Mouse (Mus musculus) forebrain, embryonic 14.5 days (tissue): ENCODE measurements around the gene Cnot4. TPM values are rescaled to one million over a fixed set of nuclear protein-coding genes. Genes with fewer than 3 reads are reported as not detected.

Experiments
- ATAC-seq: fragments of 200-750 bp; cut with Nextera tagmentation; 2 replicates; pipeline ENCODE4 v1.8.0; 2017; ENCODE audit warnings: mild to moderate bottlenecking, moderate library complexity
- DNase-seq: peaks from one replicate; pipeline ENCODE4 v3.0.0-alpha.2; 2015; ENCODE audit warnings: low spot score
- H3K27ac ChIP-seq: fragments of 300-500 bp; sonication (generic); 2 replicates; pipeline ENCODE4 v1.5.1; 2014; ENCODE audit warnings: low read depth, mild to moderate bottlenecking, control low read depth, low read length, moderate library complexity
- H3K27me3 ChIP-seq: fragments of 300-500 bp; sonication (generic); replicated peaks from 2 replicates; pipeline ENCODE4 v1.6.1; 2014; ENCODE audit warnings: low read length, control low read depth, mixed read lengths; ENCODE audit not compliant: control insufficient read depth, insufficient read depth
- H3K36me3 ChIP-seq: fragments of 300-500 bp; sonication (generic); 2 replicates; pipeline ENCODE4 v1.6.1; 2014; ENCODE audit warnings: low read length, control low read depth; ENCODE audit not compliant: control insufficient read depth, insufficient read depth
- H3K4me1 ChIP-seq: fragments of 300-500 bp; sonication (generic); 2 replicates; pipeline ENCODE4 v1.6.1; 2014; ENCODE audit warnings: antibody characterized with exemption, low read length, control low read depth; ENCODE audit not compliant: control insufficient read depth, insufficient read depth
- H3K4me2 ChIP-seq: fragments of 300-500 bp; sonication (generic); 2 replicates; pipeline ENCODE4 v1.6.1; 2014; ENCODE audit warnings: mild to moderate bottlenecking, control low read depth, low read length
- H3K4me3 ChIP-seq: fragments of 300-500 bp; sonication (generic); 2 replicates; pipeline ENCODE4 v1.5.1; 2014; ENCODE audit warnings: low read depth, low read length, control low read depth
- H3K9ac ChIP-seq: fragments of 300-500 bp; sonication (generic); 2 replicates; pipeline ENCODE4 v1.6.1; 2014; ENCODE audit warnings: mild to moderate bottlenecking, low read length, control low read depth, moderate library complexity
- H3K9me3 ChIP-seq: fragments of 300-500 bp; sonication (generic); replicated peaks from 2 replicates; pipeline ENCODE4 v1.6.1; 2016; ENCODE audit warnings: low read length, control low read depth, mixed read lengths; ENCODE audit not compliant: control insufficient read depth
- WGBS: fragments of 180-500 bp; shearing (Covaris S2); extraction: QIAGEN DNeasy Blood & Tissue Kit; methylation state at CpG from one replicate; pipeline ENCODE4 v1.1.7; 2014; 5-methylcytosine and 5-hydroxymethylcytosine counted together
- polyA plus RNA-seq: library from polyadenylated mRNA; unstranded; fragments of >200 nt; fragmentation: Nextera tagmentation; extraction: Ambion mirVana; gene quantifications from 2 replicates; pipeline ENCODE4 v1.2.1, GENCODE M21; 2014

Cnot4 gene
- polyA plus RNA-seq, 1 experiment from 2014 or later, result 33.3 TPM

GRCm38 (mm10) chr6:35084927-35085326 lies 48.6 kb downstream of the Cnot4 start:
- H3K4me3 ChIP-seq, result no peak overlapping the region
- H3K9ac ChIP-seq, result no peak overlapping the region
- H3K27me3 ChIP-seq, result no peaks in the 10 kb centered on the region
- WGBS, result 97% methylated on average over 3 of the region's 3 CpGs
- no peaks in the 10 kb centered on the region for H3K4me1 ChIP-seq
- ATAC-seq, result no peak
- no peak overlapping the region for H3K4me2 ChIP-seq
- H3K27ac ChIP-seq, result no peak overlapping the region
- H3K36me3 ChIP-seq, result 0 out of 2 replicates have a peak, but pooled peaks cover 2% of the 10 kb centered on the region
- no peak for DNase-seq
- no peaks in the 10 kb centered on the region for H3K9me3 ChIP-seq

DNA sequence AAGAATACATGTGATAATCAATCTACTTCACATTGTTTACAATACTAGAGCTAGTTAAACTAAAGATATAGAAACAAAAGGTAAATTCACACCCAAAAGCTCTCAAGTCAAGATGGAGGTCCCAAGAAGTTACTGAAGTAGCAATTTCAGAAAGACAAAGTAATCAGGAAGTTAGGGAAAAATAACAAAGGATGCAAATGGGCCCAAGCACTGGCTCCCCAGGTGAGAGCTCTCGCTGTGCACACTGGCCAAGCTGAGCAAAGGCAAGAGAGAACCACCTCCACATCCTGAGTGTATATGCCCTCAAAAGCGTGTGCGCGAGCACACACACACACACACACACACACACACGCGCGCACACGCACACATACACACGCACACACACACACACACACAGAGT lies 58.4 kb downstream of the Cnot4 start:
- no peak for ATAC-seq

DNA sequence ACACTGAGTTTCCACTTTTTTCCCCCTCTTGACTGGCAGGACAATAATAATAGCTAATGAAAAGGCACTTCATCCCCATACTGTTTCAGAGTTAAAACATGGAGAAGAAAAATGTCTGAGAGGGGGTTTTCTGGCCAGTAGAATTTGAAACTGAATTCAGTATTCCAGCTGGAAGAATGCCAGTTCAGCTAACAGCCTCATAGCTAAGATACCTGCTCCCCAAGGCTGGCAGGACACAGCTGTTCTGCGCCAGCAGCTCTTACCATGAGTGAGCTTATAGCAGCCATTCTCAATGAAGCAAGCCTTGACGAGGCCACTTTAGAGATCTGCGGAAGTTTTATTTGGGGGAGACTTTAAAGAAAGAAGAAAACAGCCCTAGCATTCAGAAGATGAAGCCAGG lies 62.3 kb downstream of the Cnot4 start:
- peak; percentile 20 for DNase-seq
- Histone ChIP-seq H3K9me3 (no peaks in the 10 kb centered on the region), H3K36me3 (peaks cover 20% of the 10 kb centered on the region), H3K9ac (no peak overlapping the region), H3K4me3 (no peak overlapping the region), H3K4me2 (no peak overlapping the region), H3K27ac (no peak overlapping the region), H3K4me1 (no peaks in the 10 kb centered on the region), H3K27me3 (no peaks in the 10 kb centered on the region)
- ATAC-seq, result no peak
- WGBS, result 68% methylated on average over 3 of the region's 3 CpGs

More for the DNA sequence above, 58.4 kb downstream of the Cnot4 start:
- H3K4me3 ChIP-seq, result no peak overlapping the region
- WGBS, result 94% methylated on average over 9 of the region's 9 CpGs
- H3K4me1 ChIP-seq, result no peaks in the 10 kb centered on the region
- H3K36me3 ChIP-seq, result peaks cover 27% of the 10 kb centered on the region
- H3K4me2 ChIP-seq, result no peak overlapping the region
- no peak for DNase-seq
- no peaks in the 10 kb centered on the region for H3K27me3 ChIP-seq
- no peaks in the 10 kb centered on the region for H3K9me3 ChIP-seq
- H3K9ac ChIP-seq, result no peak overlapping the region
- H3K27ac ChIP-seq, result no peak overlapping the region

DNA sequence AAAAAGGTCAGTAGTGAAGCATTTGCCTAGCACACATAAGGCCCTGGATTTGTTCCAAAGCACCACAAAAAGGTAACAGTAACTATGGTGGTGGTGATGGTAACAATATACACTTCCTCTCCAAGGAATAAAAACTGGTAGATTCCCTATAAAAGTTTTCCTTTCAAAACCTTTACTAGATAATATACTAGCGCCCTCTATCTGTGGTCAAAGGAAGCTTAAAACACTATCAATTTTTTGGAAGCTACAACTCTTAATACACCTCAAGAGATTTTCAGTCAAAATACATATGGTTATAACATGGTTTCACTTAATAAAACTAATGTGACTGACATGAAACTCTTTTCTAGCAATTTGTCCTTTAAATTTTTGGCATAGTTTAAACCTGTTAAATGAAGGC lies 71.1 kb downstream of the Cnot4 start:
- Histone ChIP-seq H3K27ac (no peak overlapping the region), H3K4me3 (no peak overlapping the region), H3K9ac (no peak overlapping the region), H3K9me3 (no peaks in the 10 kb centered on the region), H3K36me3 (peaks cover 10% of the 10 kb centered on the region), H3K27me3 (no peaks in the 10 kb centered on the region), H3K4me2 (no peak overlapping the region), H3K4me1 (no peaks in the 10 kb centered on the region)
- ATAC-seq (no peak), DNase-seq (peak; percentile 34)
- WGBS, result 16% methylated on average over 1 of the region's 1 CpGs

GRCm38 (mm10) chr6:35043127-35043526 lies 90.4 kb downstream of the Cnot4 start:
- no peaks in the 10 kb centered on the region for H3K4me1 ChIP-seq
- H3K9ac ChIP-seq, result no peak overlapping the region
- no peaks in the 10 kb centered on the region for H3K27me3 ChIP-seq
- no peaks in the 10 kb centered on the region for H3K9me3 ChIP-seq
- no peak for ATAC-seq
- 82% methylated on average over 1 of the region's 1 CpGs for WGBS
- no peak for DNase-seq
- no peak overlapping the region for H3K4me2 ChIP-seq
- H3K27ac ChIP-seq, result no peak overlapping the region
- H3K4me3 ChIP-seq, result no peak overlapping the region
- peaks cover 3% of the 10 kb centered on the region; the same call in 1 of the 2 replicates for H3K36me3 ChIP-seq

GRCm38 (mm10) chr6:35033341-35033740 lies 100.2 kb downstream of the Cnot4 start:
- H3K9ac ChIP-seq, result no peak overlapping the region
- WGBS, result 95% methylated on average over 11 of the region's 11 CpGs
- no peak overlapping the region for H3K4me3 ChIP-seq
- DNase-seq (no peak), ATAC-seq (no peak)
- no peaks in the 10 kb centered on the region for H3K36me3 ChIP-seq
- no peak overlapping the region for H3K27ac ChIP-seq
- H3K9me3 ChIP-seq, result no peaks in the 10 kb centered on the region
- H3K4me2 ChIP-seq, result no peak overlapping the region
- no peaks in the 10 kb centered on the region for H3K27me3 ChIP-seq
- no peaks in the 10 kb centered on the region; the same call in 1 of the 2 replicates for H3K4me1 ChIP-seq

DNA sequence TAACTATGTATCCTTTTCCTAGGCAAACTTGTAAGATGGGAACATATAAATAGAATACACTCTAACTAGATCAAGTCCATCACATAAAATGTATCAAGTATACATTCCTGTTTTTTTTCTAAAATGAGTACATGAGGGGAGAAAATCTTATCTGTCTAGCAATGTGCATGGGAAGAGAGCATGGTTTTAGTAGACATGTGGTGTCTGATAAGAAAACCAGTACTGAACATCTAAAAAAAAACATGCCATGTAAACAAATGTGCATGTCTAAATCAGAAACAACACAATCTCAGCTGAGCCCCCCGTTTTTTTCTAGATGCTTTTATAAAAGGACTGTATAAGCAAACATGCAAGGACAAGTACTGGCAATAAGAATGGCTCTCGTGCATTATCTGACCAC lies 100.8 kb downstream of the Cnot4 start:
- Histone ChIP-seq H3K9me3 (no peaks in the 10 kb centered on the region), H3K4me3 (no peak overlapping the region), H3K36me3 (no peaks in the 10 kb centered on the region), H3K27ac (no peak overlapping the region), H3K4me1 (peaks cover 3% of the 10 kb centered on the region; the same call in 1 of the 2 replicates), H3K4me2 (no peak overlapping the region), H3K27me3 (no peaks in the 10 kb centered on the region), H3K9ac (no peak overlapping the region)
- DNase-seq (no peak), ATAC-seq (no peak)
- WGBS, result 84% methylated on average over 2 of the region's 2 CpGs

GRCm38 (mm10) chr6:35030811-35031210 lies 102.7 kb downstream of the Cnot4 start:
- H3K9me3 ChIP-seq, result no peaks in the 10 kb centered on the region
- H3K36me3 ChIP-seq, result no peaks in the 10 kb centered on the region
- no peak overlapping the region for H3K27ac ChIP-seq
- DNase-seq (no peak), ATAC-seq (no peak)
- 96% methylated on average over 4 of the region's 4 CpGs for WGBS
- no peak overlapping the region for H3K9ac ChIP-seq
- peaks cover 3% of the 10 kb centered on the region; the same call in 1 of the 2 replicates for H3K4me1 ChIP-seq
- H3K27me3 ChIP-seq, result no peaks in the 10 kb centered on the region
- H3K4me2 ChIP-seq, result no peak overlapping the region
- no peak overlapping the region for H3K4me3 ChIP-seq

DNA sequence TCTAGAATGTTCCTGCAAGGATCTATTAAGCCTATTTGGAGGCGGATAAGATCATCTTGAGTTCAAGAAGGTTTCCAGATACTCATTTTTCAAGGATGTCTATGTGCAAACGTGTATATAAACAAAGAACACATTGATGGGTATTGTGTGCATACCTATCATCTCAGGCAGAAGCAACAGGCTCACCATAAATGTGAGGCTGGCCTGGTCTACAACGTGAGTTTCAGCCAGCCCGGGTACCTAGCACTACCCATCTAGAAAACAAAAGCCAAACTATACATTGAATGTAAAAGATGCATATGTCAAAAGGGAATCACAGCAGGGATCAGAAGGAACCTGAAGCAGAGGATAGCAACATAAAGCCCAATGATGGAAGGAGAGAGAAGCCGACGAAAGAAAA lies 103.3 kb downstream of the Cnot4 start:
- H3K9me3 ChIP-seq, result no peaks in the 10 kb centered on the region
- ATAC-seq (no peak), DNase-seq (no peak)
- WGBS, result 78% methylated on average over 6 of the region's 6 CpGs
- no peaks in the 10 kb centered on the region for H3K36me3 ChIP-seq
- no peak overlapping the region for H3K9ac ChIP-seq
- H3K4me1 ChIP-seq, result peaks cover 3% of the 10 kb centered on the region; the same call in 1 of the 2 replicates
- H3K27me3 ChIP-seq, result no peaks in the 10 kb centered on the region
- no peak overlapping the region for H3K27ac ChIP-seq
- no peak overlapping the region for H3K4me3 ChIP-seq
- H3K4me2 ChIP-seq, result no peak overlapping the region
